Mouse (Mus musculus) intestine, embryonic 14.5 days (tissue): ENCODE measurements around the gene Gnb1. TPM values are rescaled to one million over a fixed set of nuclear protein-coding genes. Genes with fewer than 3 reads are reported as not detected.

Source experiments
- ATAC-seq: fragments of 200-750 bp; cut with Nextera tagmentation; replicated peaks from 2 replicates; pipeline ENCODE4 v1.8.0; 2017; ENCODE audit warnings: low read depth, moderate number of reproducible peaks, moderate TSS enrichment, moderate library complexity; ENCODE audit not compliant: low FRiP score, low TSS enrichment
- DNase-seq: peaks from one replicate; pipeline ENCODE4 v3.0.0-alpha.2; 2018; ENCODE audit warnings: low spot score
- H3K27ac ChIP-seq: fragments of 300-500 bp; sonication (generic); 2 replicates; pipeline ENCODE4 v1.5.1; 2014; ENCODE audit warnings: low read depth, mild to moderate bottlenecking, control low read depth
- H3K27me3 ChIP-seq: fragments of 300-500 bp; sonication (generic); replicated peaks from 2 replicates; pipeline ENCODE4 v1.6.1; 2014; ENCODE audit warnings: low read length, control low read depth; ENCODE audit not compliant: control insufficient read depth, insufficient read depth
- H3K36me3 ChIP-seq: fragments of 300-500 bp; sonication (generic); 2 replicates; pipeline ENCODE4 v1.6.1; 2014; ENCODE audit warnings: low read length, control low read depth; ENCODE audit not compliant: control insufficient read depth, insufficient read depth
- H3K4me1 ChIP-seq: fragments of 300-500 bp; sonication (generic); replicated peaks from 2 replicates; pipeline ENCODE4 v1.6.1; 2014; ENCODE audit warnings: low read length, control low read depth, mixed read lengths; ENCODE audit not compliant: control insufficient read depth, insufficient read depth
- H3K4me2 ChIP-seq: fragments of 300-500 bp; sonication (generic); 2 replicates; pipeline ENCODE4 v1.6.1; 2014; ENCODE audit warnings: low read length
- H3K4me3 ChIP-seq: fragments of 300-500 bp; sonication (generic); 2 replicates; pipeline ENCODE4 v1.5.1; 2014; ENCODE audit warnings: low read depth, low read length, control low read depth, mixed read lengths
- H3K9ac ChIP-seq: fragments of 300-500 bp; sonication (generic); 2 replicates; pipeline ENCODE4 v1.6.1; 2014; ENCODE audit warnings: mild to moderate bottlenecking, low read length
- H3K9me3 ChIP-seq: fragments of 300-500 bp; sonication (generic); 2 replicates; pipeline ENCODE4 v1.6.1; 2016; ENCODE audit warnings: low read length, control low read depth; ENCODE audit not compliant: control insufficient read depth
- WGBS: fragments of 180-500 bp; shearing (Covaris S2); extraction: QIAGEN DNeasy Blood & Tissue Kit; methylation state at CpG from one replicate; pipeline ENCODE4 v1.1.7; 2014; 5-methylcytosine and 5-hydroxymethylcytosine counted together
- polyA plus RNA-seq: library from polyadenylated mRNA; unstranded; fragments of >200 nt; fragmentation: Nextera tagmentation; extraction: Ambion mirVana; gene quantifications from 2 replicates; pipeline ENCODE4 v1.2.1, GENCODE M21; 2014

Gnb1 gene
- 503 and 504 TPM in 2 replicates for polyA plus RNA-seq

DNA sequence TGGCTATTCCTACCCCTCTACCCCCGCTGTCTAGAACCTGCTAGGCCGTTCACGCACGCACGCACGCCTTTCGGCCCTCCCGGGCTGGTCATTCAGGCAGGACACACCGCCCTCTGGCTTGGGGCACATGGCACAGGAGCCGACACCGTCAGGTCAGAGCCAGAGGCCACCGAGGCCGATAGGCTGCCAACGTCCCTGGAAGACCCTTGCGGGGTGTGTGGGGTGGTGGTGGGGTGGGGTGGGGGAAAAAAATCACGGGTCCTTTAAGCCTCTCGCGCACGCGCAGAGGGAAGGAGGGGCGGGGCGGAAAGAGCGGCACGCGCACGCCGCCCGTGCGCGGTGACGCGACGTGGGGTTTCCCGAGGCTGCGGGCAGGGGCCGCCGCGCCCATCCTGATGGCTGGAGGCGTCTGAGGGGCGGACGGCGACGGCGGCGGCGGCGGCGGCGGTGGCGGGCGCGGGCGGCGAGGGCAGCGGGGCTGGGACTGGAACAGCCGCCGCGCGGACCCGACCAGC lies at the start of gene Gnb1:
Gnb1 (plus strand) TSS at position 372 of the 515 bp plus-strand sequence.
- Histone ChIP-seq H3K36me3 (no peaks in the 10 kb centered on the region), H3K9me3 (no peaks in the 10 kb centered on the region), H3K4me3 (peak within 1 kb of the TSS; percentile 92), H3K4me2 (peak within 1 kb of the TSS; percentile 89), H3K27ac (peak within 1 kb of the TSS; percentile 90), H3K27me3 (no peaks in the 10 kb centered on the region), H3K9ac (peak within 1 kb of the TSS; percentile 100), H3K4me1 (peaks cover 54% of the 10 kb centered on the region)
- DNase-seq (peak; percentile 97), ATAC-seq (peak; percentile 81)
- under 1% methylated on average over 45 of the region's 60 CpGs for WGBS

GRCm38 (mm10) chr4:155442808-155443207 lies 48.4 kb upstream of the Gnb1 start:
- Histone ChIP-seq H3K9ac (no peak overlapping the region), H3K4me1 (no peaks in the 10 kb centered on the region), H3K27me3 (no peaks in the 10 kb centered on the region), H3K9me3 (no peaks in the 10 kb centered on the region), H3K4me2 (no peak overlapping the region), H3K27ac (no peak overlapping the region), H3K4me3 (no peak overlapping the region), H3K36me3 (no peaks in the 10 kb centered on the region)
- 66% methylated on average over 3 of the region's 3 CpGs for WGBS
- DNase-seq (no peak), ATAC-seq (no peak)

GRCm38 (mm10) chr4:155451597-155451996 lies 39.6 kb upstream of the Gnb1 start:
- Histone ChIP-seq H3K9ac (no peak overlapping the region), H3K27ac (no peak overlapping the region), H3K4me3 (no peak overlapping the region), H3K36me3 (no peaks in the 10 kb centered on the region), H3K4me1 (no peaks in the 10 kb centered on the region), H3K27me3 (no peaks in the 10 kb centered on the region), H3K9me3 (no peaks in the 10 kb centered on the region), H3K4me2 (no peak overlapping the region)
- WGBS, result 36% methylated on average over 10 of the region's 10 CpGs
- DNase-seq (no peak), ATAC-seq (no peak)

DNA sequence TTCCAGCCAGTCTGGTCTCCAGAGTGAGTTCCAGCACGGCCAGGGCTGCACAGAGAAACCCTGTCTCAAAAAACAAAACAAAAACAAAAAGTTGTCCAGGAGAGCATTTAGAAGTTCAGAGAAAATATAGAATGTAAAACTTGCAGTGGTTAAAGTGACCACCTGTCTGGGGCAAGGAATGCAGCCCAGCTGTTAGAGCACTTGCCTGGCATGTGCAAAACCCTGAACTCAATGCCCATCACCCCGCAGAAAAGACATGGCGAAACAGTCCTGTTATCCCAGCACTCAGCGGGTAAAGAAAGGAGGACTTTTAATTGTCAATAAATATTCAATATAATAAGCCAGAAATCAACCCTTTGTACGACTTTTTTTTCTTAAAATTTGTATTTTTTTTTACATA lies 32.6 kb upstream of the Gnb1 start:
- Histone ChIP-seq H3K36me3 (no peaks in the 10 kb centered on the region), H3K27ac (no peak overlapping the region), H3K27me3 (no peaks in the 10 kb centered on the region), H3K9ac (no peak overlapping the region), H3K9me3 (no peaks in the 10 kb centered on the region), H3K4me1 (no peaks in the 10 kb centered on the region), H3K4me2 (no peak overlapping the region), H3K4me3 (no peak overlapping the region)
- ATAC-seq (no peak), DNase-seq (no peak)
- WGBS, result 82% methylated on average over 5 of the region's 5 CpGs

GRCm38 (mm10) chr4:155463050-155463449 lies 28.1 kb upstream of the Gnb1 start:
- H3K27ac ChIP-seq, result no peak overlapping the region
- 79% methylated on average over 13 of the region's 13 CpGs for WGBS
- DNase-seq (no peak), ATAC-seq (no peak)
- H3K36me3 ChIP-seq, result no peaks in the 10 kb centered on the region
- H3K4me3 ChIP-seq, result no peak overlapping the region
- H3K4me1 ChIP-seq, result no peaks in the 10 kb centered on the region
- H3K27me3 ChIP-seq, result no peaks in the 10 kb centered on the region
- no peaks in the 10 kb centered on the region for H3K9me3 ChIP-seq
- no peak overlapping the region for H3K4me2 ChIP-seq
- H3K9ac ChIP-seq, result no peak overlapping the region

DNA sequence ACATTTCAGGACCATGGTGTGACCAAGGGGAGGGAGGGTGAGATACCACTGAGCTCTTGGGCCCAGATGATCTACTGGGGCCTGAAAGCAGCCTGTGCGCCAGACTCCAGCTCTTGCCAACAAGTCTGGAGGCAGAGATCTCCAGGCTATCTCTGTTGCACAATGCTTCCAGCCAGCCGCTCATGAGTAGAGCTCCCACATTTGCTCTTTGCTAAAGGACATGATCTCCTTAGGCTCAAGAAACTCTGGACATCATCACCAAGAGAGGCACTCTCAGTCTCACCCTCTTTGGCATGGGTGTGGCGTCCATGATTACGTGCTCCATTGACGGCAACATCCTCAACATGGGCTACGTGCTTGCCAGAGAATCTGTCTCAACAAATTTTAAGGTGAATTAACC lies 27.6 kb upstream of the Gnb1 start:
- Histone ChIP-seq H3K4me3 (no peak overlapping the region), H3K9me3 (no peaks in the 10 kb centered on the region), H3K4me1 (no peaks in the 10 kb centered on the region), H3K27ac (no peak overlapping the region), H3K27me3 (no peaks in the 10 kb centered on the region), H3K36me3 (no peaks in the 10 kb centered on the region), H3K4me2 (no peak overlapping the region), H3K9ac (no peak overlapping the region)
- no peak for ATAC-seq
- WGBS, result 87% methylated on average over 6 of the region's 6 CpGs
- DNase-seq, result no peak

GRCm38 (mm10) chr4:155464061-155464460 lies 27.1 kb upstream of the Gnb1 start:
- no peak overlapping the region for H3K4me3 ChIP-seq
- ATAC-seq (no peak), DNase-seq (no peak)
- no peaks in the 10 kb centered on the region for H3K27me3 ChIP-seq
- no peaks in the 10 kb centered on the region for H3K36me3 ChIP-seq
- WGBS, result 90% methylated on average over 4 of the region's 4 CpGs
- no peaks in the 10 kb centered on the region for H3K9me3 ChIP-seq
- 0 out of 2 replicates have a peak, but pooled peaks cover 1% of the 10 kb centered on the region for H3K4me1 ChIP-seq
- H3K9ac ChIP-seq, result no peak overlapping the region
- no peak overlapping the region for H3K4me2 ChIP-seq
- H3K27ac ChIP-seq, result no peak overlapping the region

DNA sequence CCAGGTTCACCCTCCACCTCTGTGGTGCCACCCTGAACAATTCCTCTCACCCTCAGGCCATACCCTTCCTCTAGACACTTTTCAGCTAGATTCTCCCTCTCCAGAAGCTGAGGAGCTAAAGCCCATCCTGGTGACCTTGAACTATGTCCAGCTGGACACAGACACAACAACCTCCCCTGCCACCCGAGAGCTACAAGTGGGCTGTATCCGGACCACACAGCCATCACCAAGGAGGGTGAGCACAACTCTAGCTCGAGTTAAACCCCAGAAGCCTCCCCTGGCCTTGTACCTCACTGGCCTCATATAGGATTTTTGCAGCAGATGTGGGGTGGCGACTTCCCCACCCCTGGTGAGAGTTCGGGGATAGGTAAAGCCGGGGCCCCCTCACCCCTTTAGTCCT lies 25.6 kb upstream of the Gnb1 start:
- WGBS, result 75% methylated on average over 6 of the region's 6 CpGs
- no peak for DNase-seq
- Histone ChIP-seq H3K9ac (no peak overlapping the region), H3K27ac (no peak overlapping the region), H3K4me1 (0 out of 2 replicates have a peak, but pooled peaks cover 2% of the 10 kb centered on the region), H3K36me3 (no peaks in the 10 kb centered on the region), H3K9me3 (no peaks in the 10 kb centered on the region), H3K27me3 (no peaks in the 10 kb centered on the region), H3K4me3 (no peak overlapping the region), H3K4me2 (no peak overlapping the region)
- no peak for ATAC-seq

- no peaks in the 10 kb centered on the region for H3K36me3 ChIP-seq
- H3K9me3 ChIP-seq, result no peaks in the 10 kb centered on the region
- WGBS, result 88% methylated on average over 5 of the region's 5 CpGs
- no peak overlapping the region for H3K4me2 ChIP-seq
- H3K4me3 ChIP-seq, result no peak overlapping the region
- H3K27me3 ChIP-seq, result no peaks in the 10 kb centered on the region
- H3K4me1 ChIP-seq, result 0 out of 2 replicates have a peak, but pooled peaks cover 2% of the 10 kb centered on the region
- no peak for ATAC-seq
- no peak overlapping the region for H3K9ac ChIP-seq
- DNase-seq, result no peak
- H3K27ac ChIP-seq, result no peak overlapping the region
These were observed 25.1 kb upstream of the Gnb1 start for GRCm38 (mm10) chr4:155466080-155466479.
